Mouse (Mus musculus) kidney, adult 2 months (tissue): ENCODE measurements around the gene Sgip1. TPM values are rescaled to one million over a fixed set of nuclear protein-coding genes. Genes with fewer than 3 reads are reported as not detected.

Source experiments
- DNase-seq: peaks from one replicate; pipeline ENCODE4 v3.0.0; 2021
- H3K27ac ChIP-seq: fragments of 200-500 bp; 2 replicates; pipeline ENCODE4 v1.5.1; 2012; ENCODE audit warnings: low read depth, low read length, control low read depth, inconsistent platforms; ENCODE audit not compliant: insufficient read depth
- H3K27me3 ChIP-seq: fragments of 200-500 bp; replicated peaks from 2 replicates; pipeline ENCODE4 v1.6.1; 2012; ENCODE audit warnings: mild to moderate bottlenecking, moderate library complexity, low read length, inconsistent platforms; ENCODE audit not compliant: control insufficient read depth, insufficient read depth
- H3K36me3 ChIP-seq: fragments of 200-500 bp; 2 replicates; pipeline ENCODE4 v1.6.1; 2012; ENCODE audit warnings: mild to moderate bottlenecking, moderate library complexity, low read length, inconsistent platforms; ENCODE audit not compliant: control insufficient read depth, insufficient read depth
- H3K4me1 ChIP-seq: fragments of 200-500 bp; 2 replicates; pipeline ENCODE4 v1.6.1; 2011; ENCODE audit warnings: low read length; ENCODE audit not compliant: control insufficient read depth, insufficient read depth
- H3K4me3 ChIP-seq: fragments of 200-500 bp; 2 replicates; pipeline ENCODE4 v1.5.1; 2011; ENCODE audit warnings: mild to moderate bottlenecking, low read depth, low read length, control low read depth; ENCODE audit not compliant: insufficient read depth
- CTCF ChIP-seq: fragments of 200-500 bp; conservative IDR thresholded peaks from 2 replicates; pipeline ENCODE4 v1.5.1; 2011; ENCODE audit warnings: low read depth, mild to moderate bottlenecking, control low read depth, low read length, moderate library complexity, mixed read lengths; ENCODE audit not compliant: insufficient read depth, insufficient read length
- POLR2A ChIP-seq: fragments of 200-500 bp; IDR thresholded peaks from one replicate; pipeline ENCODE4 v1.6.1; 2011; ENCODE audit warnings: low read depth, low read length, control low read depth
- WGBS: fragments of 180-500 bp; shearing (Covaris S2); methylation state at CpG from one replicate; pipeline ENCODE4 v1.1.7; 2018; 5-methylcytosine and 5-hydroxymethylcytosine counted together
- polyA plus RNA-seq: library from polyadenylated mRNA; depleted of rRNA; stranded (reverse); fragments of >200 nt; gene quantifications from 2 replicates; pipeline ENCODE4 v1.2.3, GENCODE M21; 2012

Gene Sgip1
- polyA plus RNA-seq, 1 experiment: 1.1 TPM

- 19% methylated on average over 16 of the region's 16 CpGs for WGBS
- no peak for TF ChIP-seq CTCF
- TF ChIP-seq POLR2A: no peak
- no peak overlapping the region for H3K4me3 ChIP-seq
- H3K36me3 ChIP-seq: no peaks in the 10 kb centered on the region
- no peak overlapping the region for H3K27ac ChIP-seq
- 0 out of 2 replicates have a peak, but pooled peaks cover 2% of the 10 kb centered on the region for H3K27me3 ChIP-seq
- DNase-seq: no peak
- H3K4me1 ChIP-seq: no peaks in the 10 kb centered on the region
Observed at GRCm38 (mm10) chr4:102977778-102978321, 236.8 kb downstream of the Sgip1 start.

- 2% methylated on average over 13 of the region's 13 CpGs for WGBS
- no peak for DNase-seq
- H3K4me3 ChIP-seq: no peak within 1 kb of the TSS
Observed at GRCm38 (mm10) chr4:102978440-102978839, 237.3 kb downstream of the Sgip1 start, which contains the start of gene Tctex1d1. Tctex1d1 (plus strand) TSS chr4:102978606.

GRCm38 (mm10) chr4:102979385-102979784, 238.3 kb downstream of the Sgip1 start:
- WGBS: 52% methylated on average over 5 of the region's 5 CpGs
- no peak for DNase-seq

More at GRCm38 (mm10) chr4:102978440-102978839, 237.3 kb downstream of the Sgip1 start, which contains the start of gene Tctex1d1:
- Histone ChIP-seq H3K4me1 (no peaks in the 10 kb centered on the region), H3K27me3 (0 out of 2 replicates have a peak, but pooled peaks cover 2% of the 10 kb centered on the region), H3K27ac (no peak within 1 kb of the TSS), H3K36me3 (no peaks in the 10 kb centered on the region)
- TF ChIP-seq CTCF (no peak), POLR2A (no peak)

GRCm38 (mm10) chr4:102981709-102982108, 240.6 kb downstream of the Sgip1 start:
- H3K27ac ChIP-seq: no peak overlapping the region
- 83% methylated on average over 8 of the region's 8 CpGs for WGBS
- 0 out of 2 replicates have a peak, but pooled peaks cover 2% of the 10 kb centered on the region for H3K27me3 ChIP-seq
- DNase-seq: no peak
- H3K36me3 ChIP-seq: no peaks in the 10 kb centered on the region
- H3K4me1 ChIP-seq: no peaks in the 10 kb centered on the region
- TF ChIP-seq CTCF (no peak), POLR2A (no peak)
- no peak overlapping the region for H3K4me3 ChIP-seq

More at GRCm38 (mm10) chr4:102979385-102979784, 238.3 kb downstream of the Sgip1 start:
- TF ChIP-seq POLR2A: no peak
- TF ChIP-seq CTCF: no peak
- Histone ChIP-seq H3K4me3 (no peak overlapping the region), H3K36me3 (no peaks in the 10 kb centered on the region), H3K27ac (no peak overlapping the region), H3K4me1 (no peaks in the 10 kb centered on the region), H3K27me3 (0 out of 2 replicates have a peak, but pooled peaks cover 2% of the 10 kb centered on the region)

GRCm38 (mm10) chr4:102986173-102986572, 245.1 kb downstream of the Sgip1 start:
- DNase-seq: no peak
- 74% methylated on average over 7 of the region's 7 CpGs for WGBS
- Histone ChIP-seq H3K27me3 (no peaks in the 10 kb centered on the region), H3K36me3 (no peaks in the 10 kb centered on the region), H3K27ac (no peak overlapping the region), H3K4me1 (no peaks in the 10 kb centered on the region), H3K4me3 (no peak overlapping the region)
- TF ChIP-seq POLR2A (no peak), CTCF (no peak)

GRCm38 (mm10) chr4:102986917-102987316, 245.8 kb downstream of the Sgip1 start:
- Histone ChIP-seq H3K27me3 (no peaks in the 10 kb centered on the region), H3K4me3 (no peak overlapping the region), H3K36me3 (no peaks in the 10 kb centered on the region), H3K27ac (no peak overlapping the region), H3K4me1 (no peaks in the 10 kb centered on the region)
- peak; percentile 58 for DNase-seq
- TF ChIP-seq CTCF: peak; percentile 74
- no peak for TF ChIP-seq POLR2A
- 2% methylated on average over 2 of the region's 2 CpGs for WGBS

- Histone ChIP-seq H3K27ac (no peak overlapping the region), H3K4me3 (no peak overlapping the region)
Observed at GRCm38 (mm10) chr4:102987325-102987724, 246.2 kb downstream of the Sgip1 start.

More at GRCm38 (mm10) chr4:102987325-102987724, 246.2 kb downstream of the Sgip1 start:
- Histone ChIP-seq H3K27me3 (no peaks in the 10 kb centered on the region), H3K4me1 (no peaks in the 10 kb centered on the region), H3K36me3 (no peaks in the 10 kb centered on the region)
- no peak for DNase-seq
- 83% methylated on average over 4 of the region's 4 CpGs for WGBS
- TF ChIP-seq POLR2A (no peak), CTCF (no peak)
